Mouse (Mus musculus): ENCODE results near the gene 1700123L14Rik. TPM values are rescaled to one million over a fixed set of nuclear protein-coding genes. Genes with fewer than 3 reads are reported as not detected.

Gene 1700123L14Rik
- polyA plus RNA-seq (2014; fragmentation: Illumina TruSeq; extraction: RNeasy Lipid Tissue Mini Kit (QIAGEN cat#74804); ENCODE audit: low read depth, low replicate concordance) = 15.5 TPM

DNA sequence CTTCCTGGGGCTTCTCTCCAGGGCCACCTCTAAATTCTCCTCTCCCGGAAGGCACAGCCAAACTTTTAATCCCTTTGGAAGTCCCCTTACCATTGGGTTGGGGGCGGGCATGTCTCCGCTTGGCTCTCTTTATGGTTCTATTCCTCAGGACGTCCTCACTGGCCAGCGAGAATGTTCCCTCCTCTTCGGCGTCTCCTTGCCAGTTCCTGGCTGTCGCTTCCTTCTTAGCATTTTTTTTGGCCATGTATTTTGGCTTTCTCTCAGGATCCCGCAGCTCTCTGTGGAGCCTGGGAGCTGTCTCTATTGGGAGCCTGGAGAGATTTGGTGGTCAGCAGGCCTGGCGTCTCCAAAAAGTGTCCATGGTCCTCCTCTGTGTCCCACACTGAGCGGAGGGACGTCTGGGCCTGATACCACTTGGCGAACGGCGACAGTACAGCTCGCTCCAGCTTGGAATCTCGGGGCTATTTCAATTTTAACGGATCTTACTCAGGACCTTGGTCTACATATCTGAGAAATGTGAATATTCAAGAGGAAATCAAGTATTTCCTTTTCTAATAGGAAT is at the start of gene 1700123L14Rik:
TSS of gene 1700123L14Rik (minus strand) at position 426 of the 562 bp plus-strand sequence.

Other genes starting within 250 kb of the 1700123L14Rik start
- gene Fam19a1, start 53.1 kb downstream of the 1700123L14Rik start, polyA plus RNA-seq (2014; fragmentation: Illumina TruSeq; extraction: RNeasy Lipid Tissue Mini Kit (QIAGEN cat#74804); ENCODE audit: low read depth, low replicate concordance) = 0.12 TPM

Data from adipose tissue, adult 10 weeks (tissue).